Mouse (Mus musculus): ENCODE results near the gene Olfr130. TPM values are rescaled to one million over a fixed set of nuclear protein-coding genes. Genes with fewer than 3 reads are reported as not detected.

Olfr130 gene
- not detected in 2 replicates for polyA plus RNA-seq (2014; fragmentation: Nextera tagmentation; extraction: Ambion mirVana)

GRCm38 (mm10) chr17:38063621-38064020 lies at the start of gene Olfr130:
Gene Olfr130 (plus strand): TSS chr17:38063921.
- H3K9me3 ChIP-seq (ENCODE audit: control insufficient read depth, low read length) = no peaks in the 10 kb centered on the region

GRCm38 (mm10) chr17:38016341-38016740 lies 47.4 kb upstream of the Olfr130 start:
- H3K27me3 ChIP-seq (ENCODE audit: control insufficient read depth, insufficient read depth, low read length) = no peaks in the 10 kb centered on the region
- ATAC-seq (ENCODE audit: low read depth) = no peak
- H3K4me1 ChIP-seq (ENCODE audit: control insufficient read depth, insufficient read depth, low read length) = no peaks in the 10 kb centered on the region
- H3K9ac ChIP-seq (replicated peaks; ENCODE audit: low read depth, low read length) = no peak overlapping the region
- H3K4me2 ChIP-seq (ENCODE audit: low read depth, low read length) = no peak overlapping the region
- WGBS = 81% methylated on average over 2 of the region's 2 CpGs
- H3K9me3 ChIP-seq (ENCODE audit: control insufficient read depth, low read length) = no peaks in the 10 kb centered on the region
- H3K27ac ChIP-seq (ENCODE audit: low read depth, low read length) = no peak overlapping the region
- no peak overlapping the region for H3K4me3 ChIP-seq (ENCODE audit: low read depth, low read length)
- no peaks in the 10 kb centered on the region for H3K36me3 ChIP-seq (ENCODE audit: control insufficient read depth, insufficient read depth, low read length)

More at GRCm38 (mm10) chr17:38063621-38064020, at the start of gene Olfr130:
- Histone ChIP-seq H3K36me3 (ENCODE audit: control insufficient read depth, insufficient read depth, low read length) (no peaks in the 10 kb centered on the region), H3K9ac (replicated peaks; ENCODE audit: low read depth, low read length) (no peak within 1 kb of the TSS), H3K4me3 (ENCODE audit: low read depth, low read length) (no peak within 1 kb of the TSS), H3K27ac (ENCODE audit: low read depth, low read length) (no peak within 1 kb of the TSS), H3K4me1 (ENCODE audit: control insufficient read depth, insufficient read depth, low read length) (no peaks in the 10 kb centered on the region), H3K4me2 (ENCODE audit: low read depth, low read length) (no peak within 1 kb of the TSS), H3K27me3 (ENCODE audit: control insufficient read depth, insufficient read depth, low read length) (no peaks in the 10 kb centered on the region)
- 85% methylated on average over 1 of the region's 1 CpGs for WGBS
- no peak for ATAC-seq (ENCODE audit: low read depth)

GRCm38 (mm10) chr17:38026297-38026696 lies 37.4 kb upstream of the Olfr130 start:
- Histone ChIP-seq H3K9me3 (ENCODE audit: control insufficient read depth, low read length) (no peaks in the 10 kb centered on the region), H3K4me3 (ENCODE audit: low read depth, low read length) (no peak overlapping the region), H3K4me1 (ENCODE audit: control insufficient read depth, insufficient read depth, low read length) (no peaks in the 10 kb centered on the region), H3K9ac (replicated peaks; ENCODE audit: low read depth, low read length) (no peak overlapping the region), H3K27me3 (ENCODE audit: control insufficient read depth, insufficient read depth, low read length) (no peaks in the 10 kb centered on the region), H3K36me3 (ENCODE audit: control insufficient read depth, insufficient read depth, low read length) (no peaks in the 10 kb centered on the region), H3K27ac (ENCODE audit: low read depth, low read length) (no peak overlapping the region), H3K4me2 (ENCODE audit: low read depth, low read length) (no peak overlapping the region)
- no peak for ATAC-seq (ENCODE audit: low read depth)
- 30% methylated on average over 5 of the region's 5 CpGs for WGBS

GRCm38 (mm10) chr17:38059979-38060378 lies 3.7 kb upstream of the Olfr130 start, which contains the start of gene Olfr129:
Gene Olfr129 (minus strand): TSS chr17:38060079.
- no peaks in the 10 kb centered on the region for H3K27me3 ChIP-seq (ENCODE audit: control insufficient read depth, insufficient read depth, low read length)
- no peak within 1 kb of the TSS for H3K27ac ChIP-seq (ENCODE audit: low read depth, low read length)
- no peak within 1 kb of the TSS for H3K9ac ChIP-seq (replicated peaks; ENCODE audit: low read depth, low read length)
- WGBS = 73% methylated on average over 1 of the region's 1 CpGs
- H3K36me3 ChIP-seq (ENCODE audit: control insufficient read depth, insufficient read depth, low read length) = no peaks in the 10 kb centered on the region
- no peak within 1 kb of the TSS for H3K4me3 ChIP-seq (ENCODE audit: low read depth, low read length)
- H3K4me2 ChIP-seq (ENCODE audit: low read depth, low read length) = no peak within 1 kb of the TSS
- no peak for ATAC-seq (ENCODE audit: low read depth)
- no peaks in the 10 kb centered on the region for H3K4me1 ChIP-seq (ENCODE audit: control insufficient read depth, insufficient read depth, low read length)
- no peaks in the 10 kb centered on the region for H3K9me3 ChIP-seq (ENCODE audit: control insufficient read depth, low read length)

GRCm38 (mm10) chr17:38082364-38082763 lies 18.6 kb downstream of the Olfr130 start:
- no peaks in the 10 kb centered on the region for H3K27me3 ChIP-seq (ENCODE audit: control insufficient read depth, insufficient read depth, low read length)
- WGBS = 82% methylated on average over 4 of the region's 4 CpGs
- no peak overlapping the region for H3K4me2 ChIP-seq (ENCODE audit: low read depth, low read length)
- no peaks in the 10 kb centered on the region for H3K4me1 ChIP-seq (ENCODE audit: control insufficient read depth, insufficient read depth, low read length)
- H3K4me3 ChIP-seq (ENCODE audit: low read depth, low read length) = no peak overlapping the region
- no peak for ATAC-seq (ENCODE audit: low read depth)
- no peak overlapping the region for H3K9ac ChIP-seq (replicated peaks; ENCODE audit: low read depth, low read length)
- H3K36me3 ChIP-seq (ENCODE audit: control insufficient read depth, insufficient read depth, low read length) = no peaks in the 10 kb centered on the region
- no peaks in the 10 kb centered on the region for H3K9me3 ChIP-seq (ENCODE audit: control insufficient read depth, low read length)
- no peak overlapping the region for H3K27ac ChIP-seq (ENCODE audit: low read depth, low read length)

- no peak for ATAC-seq (ENCODE audit: low read depth)
- no peaks in the 10 kb centered on the region for H3K36me3 ChIP-seq (ENCODE audit: control insufficient read depth, insufficient read depth, low read length)
- H3K4me3 ChIP-seq (ENCODE audit: low read depth, low read length) = no peak within 1 kb of the TSS
- H3K4me1 ChIP-seq (ENCODE audit: control insufficient read depth, insufficient read depth, low read length) = no peaks in the 10 kb centered on the region
- no peak within 1 kb of the TSS for H3K27ac ChIP-seq (ENCODE audit: low read depth, low read length)
- H3K9ac ChIP-seq (replicated peaks; ENCODE audit: low read depth, low read length) = no peak within 1 kb of the TSS
- H3K27me3 ChIP-seq (ENCODE audit: control insufficient read depth, insufficient read depth, low read length) = no peaks in the 10 kb centered on the region
- no peaks in the 10 kb centered on the region for H3K9me3 ChIP-seq (ENCODE audit: control insufficient read depth, low read length)
- no peak within 1 kb of the TSS for H3K4me2 ChIP-seq (ENCODE audit: low read depth, low read length)
These were observed 24.9 kb downstream of the Olfr130 start, which contains the start of gene Olfr131 for GRCm38 (mm10) chr17:38088593-38088992. Gene Olfr131 (minus strand): TSS chr17:38088693.

Other genes starting within 250 kb of the Olfr130 start
- gene Olfr125, start 231.0 kb upstream of the Olfr130 start, polyA plus RNA-seq (2014; fragmentation: Nextera tagmentation; extraction: Ambion mirVana) = not detected in 2 replicates
- not detected in 2 replicates for gene Olfr126, start 216.4 kb upstream of the Olfr130 start, polyA plus RNA-seq (2014; fragmentation: Nextera tagmentation; extraction: Ambion mirVana)
- not detected in 2 replicates for gene Olfr127, start 163.5 kb upstream of the Olfr130 start, polyA plus RNA-seq (2014; fragmentation: Nextera tagmentation; extraction: Ambion mirVana)
- not detected in 2 replicates for gene Olfr128, start 143.4 kb upstream of the Olfr130 start, polyA plus RNA-seq (2014; fragmentation: Nextera tagmentation; extraction: Ambion mirVana)
- not detected in 2 replicates for gene Olfr761, start 110.8 kb upstream of the Olfr130 start, polyA plus RNA-seq (2014; fragmentation: Nextera tagmentation; extraction: Ambion mirVana)
- gene Olfr129, start 3.8 kb upstream of the Olfr130 start, polyA plus RNA-seq (2014; fragmentation: Nextera tagmentation; extraction: Ambion mirVana) = not detected in 2 replicates
- not detected in 2 replicates for gene Olfr131, start 24.8 kb downstream of the Olfr130 start, polyA plus RNA-seq (2014; fragmentation: Nextera tagmentation; extraction: Ambion mirVana)
- not detected in 2 replicates for gene Olfr132, start 70.6 kb downstream of the Olfr130 start, polyA plus RNA-seq (2014; fragmentation: Nextera tagmentation; extraction: Ambion mirVana)
- not detected in 2 replicates for gene Olfr133, start 81.4 kb downstream of the Olfr130 start, polyA plus RNA-seq (2014; fragmentation: Nextera tagmentation; extraction: Ambion mirVana)
- not detected in 2 replicates for gene Olfr134, start 107.5 kb downstream of the Olfr130 start, polyA plus RNA-seq (2014; fragmentation: Nextera tagmentation; extraction: Ambion mirVana)
- gene Olfr135, start 140.4 kb downstream of the Olfr130 start, polyA plus RNA-seq (2014; fragmentation: Nextera tagmentation; extraction: Ambion mirVana) = not detected in 2 replicates
- gene Olfr138, start 197.1 kb downstream of the Olfr130 start, polyA plus RNA-seq (2014; fragmentation: Nextera tagmentation; extraction: Ambion mirVana) = not detected in 2 replicates
- gene Olfr137, start 243.6 kb downstream of the Olfr130 start, polyA plus RNA-seq (2014; fragmentation: Nextera tagmentation; extraction: Ambion mirVana) = not detected in 2 replicates

All from neural tube, embryonic 14.5 days (tissue).